Mouse (Mus musculus) erythroblast, embryonic 14.5 days (primary cell): ENCODE measurements around the gene Pdia6. TPM values are rescaled to one million over a fixed set of nuclear protein-coding genes. Genes with fewer than 3 reads are reported as not detected.
A peak's percentile ranks its signal among the peaks of the same experiment; 100 is the strongest.

Source experiments
- H3K27me3 ChIP-seq: 2 replicates; pipeline ENCODE4 v1.6.1; 2012; ENCODE audit warnings: inconsistent platforms; ENCODE audit not compliant: control insufficient read depth
- H3K36me3 ChIP-seq: 2 replicates; pipeline ENCODE4 v1.6.1; 2012; ENCODE audit warnings: mild to moderate bottlenecking, inconsistent platforms; ENCODE audit not compliant: control insufficient read depth
- H3K4me1 ChIP-seq: 2 replicates; pipeline ENCODE4 v1.6.1; 2012; ENCODE audit warnings: inconsistent platforms; ENCODE audit not compliant: control insufficient read depth
- H3K4me3 ChIP-seq: replicated peaks from 2 replicates; pipeline ENCODE3; 2012; ENCODE audit warnings: moderate library complexity, mild to moderate bottlenecking, inconsistent platforms
- H3K9me3 ChIP-seq: 2 replicates; pipeline ENCODE4 v1.6.1; 2012; ENCODE audit warnings: low read length, inconsistent platforms, mixed read lengths; ENCODE audit not compliant: control insufficient read depth
- GATA1 ChIP-seq: IDR thresholded peaks from 2 replicates; pipeline ENCODE4 v1.6.1; 2012; ENCODE audit warnings: low read length, inconsistent platforms, mixed read lengths
- TAL1 ChIP-seq: IDR thresholded peaks from 3 replicates; pipeline ENCODE4 v1.6.1; 2012; ENCODE audit warnings: low read length, inconsistent platforms, mixed read lengths
- polyA plus RNA-seq: library from polyadenylated mRNA; stranded (reverse); fragments of >175 nt; gene quantifications from 2 replicates; pipeline ENCODE4 v1.2.3, GENCODE M21; 2012

The Pdia6 gene
- polyA plus RNA-seq: 0.58 and 0.90 TPM in 2 replicates

- Histone ChIP-seq H3K27me3 (no peaks in the 10 kb centered on the region), H3K4me3 (peak within 1 kb of the TSS; percentile 92), H3K4me1 (peaks cover 22% of the 10 kb centered on the region), H3K36me3 (peaks cover 22% of the 10 kb centered on the region), H3K9me3 (no peaks in the 10 kb centered on the region)
- TF ChIP-seq GATA1 (no peak), TAL1 (no peak)
These were observed at the start of gene Pdia6 for GRCm38 (mm10) chr12:17265971-17266672. TSS of gene Pdia6 (plus strand) at chr12:17266545.

DNA sequence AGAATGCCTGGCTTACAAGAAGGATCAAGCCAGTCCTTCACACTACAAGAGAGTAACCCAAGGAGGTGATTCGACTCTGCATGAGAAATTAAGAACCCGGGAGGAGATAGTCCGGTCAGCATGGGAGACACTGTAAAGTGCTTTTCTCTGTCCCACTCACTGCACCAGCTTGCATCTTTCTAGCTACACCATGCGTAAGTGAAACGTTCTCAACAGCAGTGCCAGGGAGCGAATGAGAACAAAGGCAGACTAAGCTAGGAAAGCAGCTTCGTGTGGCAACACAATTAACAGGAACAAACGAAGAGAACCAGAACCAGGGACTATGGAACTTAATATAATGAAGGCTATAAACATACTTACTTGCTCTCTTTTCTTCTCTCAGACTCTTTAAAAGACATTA, 48.0 kb upstream of the Pdia6 start:
- no peaks in the 10 kb centered on the region for H3K36me3 ChIP-seq
- no peaks in the 10 kb centered on the region for H3K27me3 ChIP-seq
- H3K4me3 ChIP-seq: no peak overlapping the region
- no peaks in the 10 kb centered on the region for H3K4me1 ChIP-seq
- TF ChIP-seq TAL1: no peak
- H3K9me3 ChIP-seq: no peaks in the 10 kb centered on the region; the same call in 1 of the 2 replicates

- Histone ChIP-seq H3K4me3 (no peak overlapping the region), H3K36me3 (no peaks in the 10 kb centered on the region), H3K9me3 (no peaks in the 10 kb centered on the region; the same call in 1 of the 2 replicates), H3K27me3 (no peaks in the 10 kb centered on the region), H3K4me1 (no peaks in the 10 kb centered on the region)
- no peak for TF ChIP-seq GATA1
- no peak for TF ChIP-seq TAL1
These were observed 47.2 kb upstream of the Pdia6 start for GRCm38 (mm10) chr12:17219107-17219506.

DNA sequence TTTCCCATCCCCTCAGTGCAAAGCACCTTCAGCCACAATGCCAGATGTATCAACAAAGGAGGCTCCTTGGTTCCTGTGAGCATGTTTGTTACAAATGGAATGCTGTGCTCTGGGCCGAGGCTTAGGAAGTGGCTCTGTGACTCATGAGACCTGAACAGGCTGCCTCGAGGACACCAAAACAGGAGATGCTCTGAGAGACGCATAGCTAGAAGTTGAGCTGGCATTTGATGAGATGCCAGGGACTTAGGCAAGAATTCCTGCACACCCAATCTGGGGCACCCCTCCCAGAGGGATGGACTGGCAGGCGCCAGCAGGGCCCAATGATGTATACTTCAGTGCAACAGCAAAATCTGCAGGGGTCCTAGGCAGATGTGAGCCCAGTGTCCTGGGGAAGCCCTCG, 45.7 kb upstream of the Pdia6 start:
- H3K27me3 ChIP-seq: no peaks in the 10 kb centered on the region
- no peaks in the 10 kb centered on the region; the same call in 1 of the 2 replicates for H3K9me3 ChIP-seq
- no peaks in the 10 kb centered on the region for H3K4me1 ChIP-seq
- TF ChIP-seq GATA1 (no peak), TAL1 (no peak)
- no peak overlapping the region for H3K4me3 ChIP-seq
- no peaks in the 10 kb centered on the region for H3K36me3 ChIP-seq

GRCm38 (mm10) chr12:17221891-17222428, 44.4 kb upstream of the Pdia6 start:
- no peaks in the 10 kb centered on the region for H3K4me1 ChIP-seq
- no peak for TF ChIP-seq GATA1
- no peak for TF ChIP-seq TAL1

DNA sequence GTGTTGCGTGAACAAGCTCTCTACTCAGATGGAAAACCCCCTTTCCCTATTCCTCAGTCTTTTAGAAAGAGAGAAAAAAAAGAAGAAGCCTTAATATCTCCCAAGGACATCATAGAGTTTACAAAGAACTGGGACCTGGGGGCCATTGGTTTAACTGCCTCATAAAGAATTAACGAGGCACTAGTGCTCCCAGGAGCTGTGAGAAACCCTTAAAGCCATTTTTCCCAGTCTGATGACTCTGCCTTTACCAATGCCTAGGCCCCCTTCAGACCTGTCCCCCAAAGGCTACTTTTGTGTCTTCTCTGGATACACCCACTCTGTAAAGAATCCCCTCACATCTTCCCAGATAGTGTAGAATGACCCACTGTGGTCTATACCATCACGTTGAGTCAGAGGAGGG, 43.3 kb upstream of the Pdia6 start:
- Histone ChIP-seq H3K9me3 (no peaks in the 10 kb centered on the region), H3K4me3 (no peak overlapping the region), H3K4me1 (no peaks in the 10 kb centered on the region), H3K36me3 (no peaks in the 10 kb centered on the region), H3K27me3 (no peaks in the 10 kb centered on the region)
- TF ChIP-seq GATA1: no peak
- no peak for TF ChIP-seq TAL1

More at GRCm38 (mm10) chr12:17221891-17222428, 44.4 kb upstream of the Pdia6 start:
- Histone ChIP-seq H3K36me3 (no peaks in the 10 kb centered on the region), H3K27me3 (no peaks in the 10 kb centered on the region), H3K4me3 (no peak overlapping the region), H3K9me3 (no peaks in the 10 kb centered on the region)

- H3K4me1 ChIP-seq: no peaks in the 10 kb centered on the region
- no peaks in the 10 kb centered on the region for H3K9me3 ChIP-seq
- H3K4me3 ChIP-seq: no peak overlapping the region
- H3K27me3 ChIP-seq: no peaks in the 10 kb centered on the region
- TF ChIP-seq TAL1: no peak
- no peak for TF ChIP-seq GATA1
- no peaks in the 10 kb centered on the region for H3K36me3 ChIP-seq
These were observed 41.3 kb upstream of the Pdia6 start for GRCm38 (mm10) chr12:17225012-17225411.

GRCm38 (mm10) chr12:17227903-17228302, 38.4 kb upstream of the Pdia6 start:
- no peak overlapping the region for H3K4me3 ChIP-seq
- H3K27me3 ChIP-seq: no peaks in the 10 kb centered on the region
- H3K36me3 ChIP-seq: no peaks in the 10 kb centered on the region
- TF ChIP-seq GATA1 (no peak), TAL1 (no peak)
- no peaks in the 10 kb centered on the region for H3K4me1 ChIP-seq
- H3K9me3 ChIP-seq: no peaks in the 10 kb centered on the region

DNA sequence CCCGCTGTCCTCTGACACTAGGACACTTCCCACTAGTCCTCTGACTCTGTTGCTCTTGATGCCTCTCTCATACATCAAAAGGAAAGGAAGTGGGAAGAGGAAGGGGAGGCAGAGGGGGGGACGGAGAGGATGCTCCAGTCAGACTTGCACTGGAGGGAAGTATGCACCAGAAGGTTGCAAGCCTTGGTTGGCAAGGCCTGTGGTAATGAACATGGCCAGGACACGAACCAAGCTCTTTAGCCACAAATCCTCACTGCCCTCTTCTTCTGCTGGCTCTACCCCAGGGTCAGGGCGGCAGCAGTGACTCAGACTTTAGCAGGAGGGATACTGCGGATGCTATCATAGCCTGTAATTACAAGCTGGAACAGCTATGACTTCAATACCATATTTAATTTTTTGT, 35.8 kb upstream of the Pdia6 start:
- H3K4me3 ChIP-seq: no peak overlapping the region
- H3K27me3 ChIP-seq: no peaks in the 10 kb centered on the region
- no peaks in the 10 kb centered on the region for H3K4me1 ChIP-seq
- H3K36me3 ChIP-seq: no peaks in the 10 kb centered on the region
- no peaks in the 10 kb centered on the region for H3K9me3 ChIP-seq
- TF ChIP-seq TAL1 (no peak), GATA1 (no peak)

- no peaks in the 10 kb centered on the region for H3K36me3 ChIP-seq
- H3K4me3 ChIP-seq: no peak overlapping the region
- H3K4me1 ChIP-seq: no peaks in the 10 kb centered on the region
- TF ChIP-seq TAL1 (no peak), GATA1 (no peak)
- H3K9me3 ChIP-seq: no peaks in the 10 kb centered on the region
- no peaks in the 10 kb centered on the region for H3K27me3 ChIP-seq
These were observed 34.8 kb upstream of the Pdia6 start for GRCm38 (mm10) chr12:17231513-17231912.
